Mouse (Mus musculus) brain, adult 2 months (tissue): Measurements from ENCODE around the gene Pon1.

Experiments used
- DNase-seq: peaks from one replicate; pipeline ENCODE4 v3.0.0; 2011; ENCODE audit warnings: low read depth, low spot score

Gene Pon1

GRCm38 (mm10) chr6:5134986-5135385, 58.8 kb downstream of the Pon1 start:
- DNase-seq = no peak

GRCm38 (mm10) chr6:5129364-5130093, 64.2 kb downstream of the Pon1 start:
- DNase-seq = no peak

- peak; percentile 41 for DNase-seq
Measured at GRCm38 (mm10) chr6:5120229-5120628, 73.5 kb downstream of the Pon1 start.

GRCm38 (mm10) chr6:5119181-5119910, 74.4 kb downstream of the Pon1 start:
- DNase-seq = no peak
